Mouse (Mus musculus) layer of hippocampus, adult 8-10 months (tissue): Measurements from ENCODE around the gene Cntnap4. TPM values are rescaled to one million over a fixed set of nuclear protein-coding genes. Genes with fewer than 3 reads are reported as not detected.
"Not testable (repeated sequence)": the region's sequence is repeated elsewhere in the genome, so short reads cannot be mapped to it uniquely, and the experiment has no call there.

ENCODE experiments used
- DNase-seq, 2 experiments: peaks; one replicate each; pipeline ENCODE4 v3.0.0; 2022; ENCODE audit warnings: low spot score in 2 of 2
- total RNA-seq, 4 experiments: library from RNA; stranded (reverse); gene quantifications; 2 replicates each; pipeline ENCODE4 v1.2.4; 2022

Gene Cntnap4
- total RNA-seq, 4 experiments from 2014 or later, result 21.6 to 25.7 (median 23.8) TPM

DNA sequence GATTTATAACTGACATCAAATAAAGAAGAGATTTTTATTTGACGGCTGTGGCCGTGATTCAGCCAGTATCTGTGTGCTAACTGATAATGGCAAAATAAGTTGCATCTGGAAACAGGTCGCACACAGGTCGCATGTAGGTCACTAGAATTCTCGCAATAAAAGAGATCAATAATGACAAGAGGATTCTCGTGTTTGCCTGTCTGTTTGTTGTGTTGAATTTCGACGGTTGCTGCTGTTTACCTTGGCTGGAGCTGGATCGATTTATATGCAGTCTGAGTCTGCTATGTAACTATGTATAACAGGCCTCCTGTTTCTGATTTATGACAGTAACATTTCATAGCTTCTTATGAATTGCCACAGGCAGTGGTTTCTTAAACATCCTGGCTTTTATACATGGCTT is 155.1 kb downstream of the Cntnap4 start:
- no peak for DNase-seq

DNA sequence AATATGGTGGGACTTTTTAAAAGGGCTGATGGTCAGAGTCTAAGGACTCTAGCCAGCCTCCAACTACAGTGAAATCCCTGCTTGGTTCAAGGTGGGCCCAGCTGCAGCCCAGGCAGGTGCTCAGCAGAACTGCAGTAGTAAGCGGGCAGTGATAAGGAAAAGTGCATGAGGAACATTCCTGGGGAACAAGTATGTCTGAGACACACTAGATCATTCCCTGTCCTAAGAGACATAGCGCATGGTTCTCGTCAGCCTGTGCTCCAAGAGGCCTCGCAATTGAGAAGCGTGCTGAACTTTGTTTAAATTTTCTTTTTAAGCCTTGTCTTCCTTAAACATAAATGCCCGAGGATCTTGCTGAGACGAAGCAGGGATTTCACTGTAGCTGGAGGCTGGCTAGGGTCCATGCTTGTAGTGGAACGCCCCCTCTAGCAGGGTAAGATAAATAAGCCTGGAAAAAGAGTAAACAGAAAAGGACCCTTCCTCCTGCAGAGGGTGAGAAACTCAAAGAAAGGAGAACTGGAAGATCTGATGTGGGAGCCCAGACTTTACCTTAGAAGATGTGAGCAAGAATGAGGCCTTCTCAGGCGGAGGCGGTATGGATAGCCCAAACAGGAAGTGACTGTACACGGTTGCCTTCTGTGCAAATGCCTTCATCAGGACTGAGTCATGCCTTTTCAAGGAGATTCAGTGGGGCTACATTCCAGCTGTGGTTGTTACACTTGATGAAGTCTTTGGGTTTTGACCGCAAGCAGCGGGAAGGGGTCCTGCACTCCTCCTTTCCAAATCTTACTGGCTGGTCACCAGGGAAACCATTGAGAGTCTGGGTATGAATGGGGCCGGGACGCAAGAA is 161.0 kb downstream of the Cntnap4 start:
- DNase-seq, result no peak

DNA sequence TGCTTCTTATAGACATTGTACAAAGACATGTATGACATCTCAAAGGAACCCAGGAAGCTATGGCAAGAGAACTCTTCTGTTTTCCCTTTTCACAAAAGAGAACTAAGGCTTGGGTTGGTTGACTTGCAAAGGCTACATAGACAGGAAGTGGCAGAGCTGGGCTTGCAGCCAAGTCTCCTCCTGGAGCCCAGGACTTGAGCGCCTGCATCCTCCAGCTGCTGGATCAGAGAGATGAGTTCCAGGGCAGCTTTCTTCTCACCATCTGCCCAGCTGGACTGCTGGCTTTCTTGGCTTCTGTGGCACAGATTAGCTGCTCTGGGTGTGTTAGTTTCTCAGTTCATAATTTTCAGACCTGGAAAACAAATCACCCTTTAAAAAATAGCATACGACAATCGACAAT is 165.7 kb downstream of the Cntnap4 start:
- peak in 1 of 2 experiments; percentile 24 for DNase-seq

DNA sequence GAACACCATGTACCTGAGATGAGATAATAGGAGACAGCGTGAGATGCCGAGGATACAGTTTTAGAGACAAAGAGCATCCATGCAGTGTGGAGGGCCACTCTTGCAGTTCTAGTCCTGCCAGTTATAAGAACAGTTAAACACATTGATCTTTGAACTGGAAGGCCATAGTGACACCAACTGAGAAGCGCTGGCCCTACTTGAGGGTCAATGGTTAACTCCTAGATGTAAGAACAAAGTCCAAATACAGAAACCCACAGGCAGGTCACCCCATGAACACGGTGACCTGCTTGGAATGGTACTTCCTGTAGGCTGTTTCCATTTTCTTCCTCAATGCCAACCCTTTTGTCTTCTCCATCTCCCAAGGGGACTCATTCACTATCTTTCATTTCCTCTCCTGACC is 173.5 kb downstream of the Cntnap4 start:
- no peak for DNase-seq

DNA sequence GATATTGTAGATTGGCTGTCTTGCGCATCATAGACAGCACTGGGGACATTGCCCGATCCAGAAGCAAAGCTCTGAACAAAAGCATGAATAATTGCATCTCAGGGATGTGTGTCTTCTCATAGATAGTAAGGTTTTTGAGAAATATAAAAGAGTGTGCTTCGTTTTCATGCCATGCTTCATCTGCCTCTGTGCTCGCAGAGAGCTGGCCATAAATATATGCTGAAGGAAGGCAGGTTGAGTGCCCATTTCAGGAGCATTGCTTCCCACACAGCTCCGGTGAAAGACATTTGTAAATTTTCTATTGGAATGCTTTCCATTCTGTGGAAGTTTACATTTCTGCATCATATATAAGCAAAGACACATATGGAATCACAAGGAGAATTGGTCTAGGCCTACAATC is 177.5 kb downstream of the Cntnap4 start:
- DNase-seq, result no peak

DNA sequence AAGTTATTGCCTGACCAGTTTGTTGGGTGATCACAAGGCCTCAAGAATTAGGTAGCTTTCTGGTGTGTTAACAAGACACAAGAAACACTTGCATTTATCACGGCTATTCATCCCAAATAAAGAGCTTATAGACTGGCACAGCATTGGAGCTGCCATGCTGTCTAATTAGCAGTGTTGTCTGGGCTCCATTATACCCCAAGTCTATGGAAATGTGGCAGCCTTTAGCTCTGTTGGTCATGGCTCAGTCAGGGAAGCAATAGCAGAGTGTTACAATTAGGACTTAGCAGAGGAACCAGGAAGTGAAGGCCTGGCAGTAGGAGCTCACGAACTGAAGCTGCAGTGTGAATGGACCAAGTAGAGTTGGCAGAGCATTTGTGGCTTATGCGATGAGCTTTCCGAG is 185.3 kb downstream of the Cntnap4 start:
- no peak for DNase-seq

DNA sequence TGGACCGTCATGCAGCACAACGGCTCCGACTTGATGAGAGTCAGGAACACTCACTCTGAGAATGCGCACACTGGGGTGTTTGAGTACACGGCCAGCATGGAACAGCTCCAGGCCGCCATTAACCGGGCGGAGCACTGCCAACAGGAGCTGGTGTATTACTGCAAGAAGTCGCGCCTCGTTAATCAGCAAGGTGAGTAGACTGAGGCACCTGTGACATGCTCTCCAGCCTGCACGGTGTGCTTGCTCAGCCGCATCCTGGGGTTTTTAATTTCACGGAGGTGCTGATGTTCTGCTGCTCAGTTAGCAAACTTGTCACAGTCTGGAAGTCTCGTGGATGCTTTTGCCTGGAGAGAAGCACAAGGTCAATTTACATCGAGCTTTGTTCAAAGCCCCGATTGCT is 233.2 kb downstream of the Cntnap4 start:
- no peak for DNase-seq

DNA sequence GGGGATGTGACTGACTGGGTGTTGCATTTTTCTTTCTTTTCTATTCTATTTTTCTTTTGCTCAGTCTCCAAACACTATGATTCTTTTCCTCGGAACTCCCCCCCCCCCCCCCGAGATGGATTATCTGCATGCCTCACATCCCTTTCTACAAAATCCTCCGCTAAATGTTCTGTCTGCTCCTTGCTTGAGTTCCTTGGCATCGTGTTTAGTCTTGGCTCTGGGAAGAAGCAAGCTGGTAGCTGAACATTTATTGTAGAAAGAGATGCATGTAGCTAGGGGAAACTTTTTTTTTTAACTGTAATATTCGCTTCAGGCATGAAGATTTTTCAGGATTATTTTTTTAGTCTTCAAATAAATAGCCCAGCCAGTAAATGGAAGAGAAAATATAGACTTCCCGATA is 239.5 kb downstream of the Cntnap4 start:
- no peak for DNase-seq

DNA sequence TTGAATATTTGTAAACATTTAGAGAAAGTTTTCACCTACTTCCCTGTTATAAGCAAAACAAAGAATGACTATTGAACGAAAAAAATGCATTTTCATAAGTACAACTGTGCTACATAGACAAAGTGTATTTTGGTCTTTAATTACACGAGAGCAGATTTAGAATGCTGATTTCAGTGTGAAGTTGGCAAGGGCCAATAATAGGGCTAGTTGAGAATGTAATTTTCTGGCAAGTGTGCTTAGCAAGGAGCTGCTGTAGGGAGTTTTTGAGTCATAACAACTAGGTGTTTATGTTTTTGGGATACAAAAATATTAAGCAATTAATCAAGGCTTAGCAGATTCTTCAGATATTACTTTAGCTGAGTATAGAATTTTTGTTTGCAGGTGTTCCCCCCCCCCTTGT is 271.2 kb downstream of the Cntnap4 start:
- no peak for DNase-seq

DNA sequence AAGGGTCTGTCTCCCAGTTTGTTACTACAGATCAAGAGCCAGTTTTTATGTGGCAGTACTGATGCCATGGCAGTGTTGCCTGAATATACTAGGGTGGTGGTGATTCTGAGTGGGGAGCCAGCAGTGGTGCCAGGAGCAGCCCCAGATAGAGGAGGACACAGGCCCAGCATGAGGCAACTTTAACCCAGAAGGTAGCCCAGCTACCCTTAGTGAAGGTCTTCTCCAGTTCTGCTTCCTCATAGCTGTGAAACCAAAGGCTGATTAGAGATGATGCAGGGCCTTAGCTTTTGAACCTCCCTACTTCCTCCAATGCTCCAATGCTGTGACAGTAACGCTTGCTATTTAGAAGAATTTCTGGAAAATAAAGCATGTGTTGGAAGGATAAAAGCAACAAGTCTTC is 279.7 kb downstream of the Cntnap4 start:
- DNase-seq, result not testable (repeated sequence)

DNA sequence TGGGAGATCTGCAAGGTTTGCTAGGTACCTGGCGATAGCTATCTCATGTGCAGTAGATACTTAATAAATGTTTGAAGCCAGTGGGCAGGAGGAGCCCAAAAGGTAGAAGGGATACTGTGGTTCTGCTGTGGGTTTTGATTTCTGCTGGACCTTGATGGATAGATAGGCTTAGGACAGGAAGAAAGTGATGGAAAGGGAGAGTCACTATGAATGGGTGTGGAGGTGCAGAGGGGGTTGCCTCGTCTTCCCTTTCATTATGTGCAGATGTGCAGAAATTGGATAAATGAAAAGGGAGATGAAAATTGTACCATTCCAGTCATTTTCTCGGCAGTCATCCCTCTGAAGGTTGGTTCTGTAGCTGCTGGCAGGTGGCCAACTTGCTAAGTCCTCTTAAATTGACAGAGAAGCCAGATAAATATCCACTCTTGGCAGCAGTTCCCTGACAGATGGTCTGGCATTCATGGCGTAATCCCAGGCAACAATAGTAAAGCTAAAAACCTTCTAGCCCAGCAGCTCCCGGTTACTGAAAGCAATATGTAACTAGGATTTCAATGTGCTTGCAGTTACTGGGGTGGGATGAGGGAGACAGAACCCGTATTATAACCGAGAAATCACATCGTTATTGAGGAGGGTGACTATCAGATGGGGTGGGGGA is 336.7 kb downstream of the Cntnap4 start:
- peak; percentile 82 to 93 for DNase-seq

DNA sequence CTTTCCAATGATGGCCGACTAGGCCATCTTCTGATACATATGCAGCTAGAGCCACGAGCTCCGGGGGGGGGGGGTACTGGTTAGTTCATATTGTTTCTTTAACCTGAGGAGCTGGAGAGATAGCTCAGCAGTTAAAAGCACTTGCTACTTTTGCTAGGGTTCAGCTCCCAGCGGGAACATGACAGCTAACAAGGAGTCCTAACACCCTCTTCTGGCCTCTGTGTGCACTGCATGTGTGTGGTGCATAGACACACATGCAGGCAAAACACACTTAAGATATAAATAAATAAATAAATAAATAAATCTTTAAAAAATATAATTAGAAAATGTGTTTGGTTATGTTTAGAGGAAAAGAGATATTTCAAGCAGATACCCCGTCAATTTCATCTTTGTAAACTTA is 339.7 kb downstream of the Cntnap4 start:
- no peak for DNase-seq

DNA sequence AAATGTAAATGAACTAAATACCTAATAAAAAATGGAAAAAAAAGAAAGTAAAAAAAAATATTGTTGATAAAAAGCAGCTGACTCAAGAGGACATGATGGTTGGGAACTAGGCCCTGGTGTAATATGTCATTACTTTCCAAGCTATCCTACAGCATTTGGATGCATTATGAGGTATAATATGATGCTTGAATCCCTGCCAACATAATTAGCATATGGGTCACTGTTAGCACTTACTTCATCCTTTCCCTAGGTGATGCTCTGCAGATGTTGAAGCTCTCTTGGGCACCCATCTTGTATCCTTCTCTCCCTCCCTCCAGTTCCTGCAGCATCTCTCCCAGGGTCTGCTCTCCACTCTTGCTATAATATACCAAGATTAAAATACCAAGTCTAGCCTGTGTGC is 341.6 kb downstream of the Cntnap4 start:
- DNase-seq, result no peak

DNA sequence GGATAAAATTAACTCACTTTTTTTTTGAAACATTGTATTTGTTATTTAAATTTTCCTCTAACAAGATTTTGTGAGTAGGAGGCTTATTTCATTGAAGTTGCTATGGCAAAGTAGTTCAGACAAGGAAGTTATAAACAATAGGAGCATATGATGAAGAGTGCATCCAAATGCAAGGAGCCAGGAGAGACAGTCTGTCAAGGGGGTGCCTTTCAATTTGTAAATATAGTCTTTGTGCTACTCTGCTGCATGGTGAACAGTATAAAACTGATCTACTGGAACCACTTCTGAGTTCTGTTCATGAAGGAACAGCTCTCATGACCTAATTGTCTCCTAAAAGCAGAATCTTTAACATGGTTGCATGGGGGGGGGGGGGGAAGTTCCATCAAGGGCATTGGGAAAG is 352.3 kb downstream of the Cntnap4 start:
- DNase-seq, result peak in 1 of 2 experiments; percentile 12

DNA sequence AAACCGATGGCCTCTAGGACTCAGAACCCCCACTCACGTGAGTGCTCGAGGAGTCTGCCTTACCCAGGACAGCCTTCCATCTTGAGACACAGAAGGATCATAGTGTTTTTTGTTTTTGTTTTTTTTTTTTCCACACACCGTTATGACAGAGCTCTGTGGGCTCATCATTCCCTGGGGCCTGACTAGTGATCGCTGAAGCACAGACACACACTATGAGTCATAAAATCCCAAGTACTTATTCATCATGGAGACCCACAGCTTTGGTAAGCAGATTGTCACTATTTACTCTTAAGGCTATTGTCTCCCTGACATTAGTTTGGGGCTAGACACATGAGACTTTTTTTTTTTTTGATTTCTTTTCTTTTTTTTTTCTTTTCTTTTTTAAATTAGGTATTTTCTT is 352.9 kb downstream of the Cntnap4 start:
- DNase-seq, result no peak
